Mouse (Mus musculus): ENCODE measurements at regions not wholly inside any gene's neighbourhood (a gene's known extent, or its start where the extent isn't known, plus 50 kb on each side); places are given as distances from the start of the nearest gene placed in this dataset.
"Not testable (repeated sequence)": the region's sequence is repeated elsewhere in the genome, so short reads cannot be mapped to it uniquely, and the experiment has no call there.

GRCm38 (mm10) chr3:50634457-50635075, 191.2 kb upstream of the Slc7a11 start:
- Histone ChIP-seq H3K9me3 (ENCODE audit: low read length) (no peaks in the 10 kb centered on the region), H3K4me3 (replicated peaks; ENCODE audit: low read length) (no peak overlapping the region), H3K27me3 (ENCODE audit: insufficient read depth, low read length) (no peaks in the 10 kb centered on the region), H3K36me3 (ENCODE audit: insufficient read depth, low read length) (no peaks in the 10 kb centered on the region), H3K4me1 (replicated peaks; ENCODE audit: low read depth, low read length) (no peaks in the 10 kb centered on the region)
- TF ChIP-seq CTCF (conservative IDR thresholded peaks at IDR 0.05; ENCODE audit: low read length) (no peak), POU5F1 (IDR thresholded peaks at IDR 0.05; ENCODE audit: borderline replicate concordance, low read length) (no peak), NANOG (IDR thresholded peaks at IDR 0.05; ENCODE audit: borderline replicate concordance, low read length) (no peak)

DNA sequence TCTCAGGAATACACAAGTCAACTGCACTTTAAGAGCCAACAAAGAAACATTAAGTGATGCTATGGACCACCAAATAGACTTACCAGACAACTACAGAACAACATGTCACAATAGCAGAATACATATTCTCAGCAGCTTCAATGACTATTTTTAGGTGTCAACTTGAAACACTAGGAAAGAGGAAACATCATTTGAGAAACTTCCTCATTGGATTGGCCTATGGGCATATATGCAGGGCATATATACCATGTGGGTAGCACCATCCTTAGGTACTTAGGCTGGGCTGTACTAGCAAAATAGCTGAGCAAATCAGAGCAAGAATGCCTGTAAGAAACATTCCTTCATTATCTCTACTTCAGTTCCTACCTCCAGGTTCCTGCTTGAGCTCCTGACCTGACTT, 187.9 kb upstream of the Slc7a11 start:
- H3K9me3 ChIP-seq (ENCODE audit: low read length): no peaks in the 10 kb centered on the region
- H3K4me3 ChIP-seq (replicated peaks; ENCODE audit: low read length): no peak overlapping the region
- no peaks in the 10 kb centered on the region for H3K36me3 ChIP-seq (ENCODE audit: insufficient read depth, low read length)
- no peak for TF ChIP-seq NANOG (IDR thresholded peaks at IDR 0.05; ENCODE audit: borderline replicate concordance, low read length)
- no peak for TF ChIP-seq CTCF (conservative IDR thresholded peaks at IDR 0.05; ENCODE audit: low read length)
- TF ChIP-seq POU5F1 (IDR thresholded peaks at IDR 0.05; ENCODE audit: borderline replicate concordance, low read length): no peak
- no peaks in the 10 kb centered on the region for H3K4me1 ChIP-seq (replicated peaks; ENCODE audit: low read depth, low read length)
- H3K27me3 ChIP-seq (ENCODE audit: insufficient read depth, low read length): no peaks in the 10 kb centered on the region

DNA sequence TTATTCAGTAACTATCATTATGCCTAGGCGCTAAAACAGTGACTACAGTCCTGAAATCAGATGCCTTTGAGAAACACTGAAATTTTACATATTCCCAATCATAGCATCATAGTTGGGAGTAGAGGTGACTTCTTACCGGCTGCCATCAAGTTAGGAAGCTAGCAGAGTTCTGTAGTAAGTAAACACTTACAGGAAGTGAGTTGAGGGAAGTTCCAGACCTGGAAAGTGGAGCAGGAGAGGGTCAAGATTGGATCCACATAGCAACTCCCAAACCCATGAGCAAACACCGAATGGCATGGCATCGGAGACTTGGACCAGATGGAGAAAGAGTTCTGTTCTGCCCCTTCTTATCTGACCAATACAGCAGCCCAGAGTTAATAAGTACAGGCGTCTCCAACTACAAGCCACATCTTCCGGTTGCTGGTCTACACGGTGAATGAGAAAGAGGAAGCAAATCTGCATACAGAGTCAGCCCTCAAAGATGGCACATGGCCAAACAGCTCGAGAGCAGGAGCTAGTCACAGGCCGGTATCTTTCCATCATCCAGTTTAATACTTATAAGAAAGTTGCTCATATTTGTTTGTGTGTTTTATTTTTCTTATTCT, 184.8 kb upstream of the Slc7a11 start:
- TF ChIP-seq NANOG (IDR thresholded peaks at IDR 0.05; ENCODE audit: borderline replicate concordance, low read length) (no peak), POU5F1 (IDR thresholded peaks at IDR 0.05; ENCODE audit: borderline replicate concordance, low read length) (no peak), CTCF (conservative IDR thresholded peaks at IDR 0.05; ENCODE audit: low read length) (no peak)
- H3K4me1 ChIP-seq (replicated peaks; ENCODE audit: low read depth, low read length): no peaks in the 10 kb centered on the region; the same call in 1 of the 2 replicates
- H3K27me3 ChIP-seq (ENCODE audit: insufficient read depth, low read length): no peaks in the 10 kb centered on the region
- H3K36me3 ChIP-seq (ENCODE audit: insufficient read depth, low read length): no peaks in the 10 kb centered on the region
- no peaks in the 10 kb centered on the region for H3K9me3 ChIP-seq (ENCODE audit: low read length)
- H3K4me3 ChIP-seq (replicated peaks; ENCODE audit: low read length): no peak overlapping the region

GRCm38 (mm10) chr3:50621176-50621575, 177.8 kb upstream of the Slc7a11 start:
- not testable (repeated sequence) for H3K27me3 ChIP-seq (ENCODE audit: insufficient read depth, low read length); H3K36me3 ChIP-seq (ENCODE audit: insufficient read depth, low read length); H3K4me1 ChIP-seq (replicated peaks; ENCODE audit: low read depth, low read length); H3K9me3 ChIP-seq (ENCODE audit: low read length); H3K4me3 ChIP-seq (replicated peaks; ENCODE audit: low read length)

GRCm38 (mm10) chr3:50619061-50619460, 175.6 kb upstream of the Slc7a11 start:
- Histone ChIP-seq H3K36me3 (ENCODE audit: insufficient read depth, low read length) (no peaks in the 10 kb centered on the region), H3K27me3 (ENCODE audit: insufficient read depth, low read length) (no peaks in the 10 kb centered on the region), H3K4me3 (replicated peaks; ENCODE audit: low read length) (no peak overlapping the region), H3K4me1 (replicated peaks; ENCODE audit: low read depth, low read length) (no peaks in the 10 kb centered on the region), H3K9me3 (ENCODE audit: low read length) (no peaks in the 10 kb centered on the region)
- TF ChIP-seq NANOG (IDR thresholded peaks at IDR 0.05; ENCODE audit: borderline replicate concordance, low read length) (no peak), POU5F1 (IDR thresholded peaks at IDR 0.05; ENCODE audit: borderline replicate concordance, low read length) (no peak), CTCF (conservative IDR thresholded peaks at IDR 0.05; ENCODE audit: low read length) (no peak)

GRCm38 (mm10) chr3:50615384-50616285, 172.2 kb upstream of the Slc7a11 start:
- H3K36me3 ChIP-seq (ENCODE audit: insufficient read depth, low read length): no peaks in the 10 kb centered on the region
- no peak overlapping the region for H3K4me3 ChIP-seq (replicated peaks; ENCODE audit: low read length)
- H3K9me3 ChIP-seq (ENCODE audit: low read length): no peaks in the 10 kb centered on the region
- TF ChIP-seq CTCF (conservative IDR thresholded peaks at IDR 0.05; ENCODE audit: low read length): no peak
- TF ChIP-seq POU5F1 (IDR thresholded peaks at IDR 0.05; ENCODE audit: borderline replicate concordance, low read length): no peak
- TF ChIP-seq NANOG (IDR thresholded peaks at IDR 0.05; ENCODE audit: borderline replicate concordance, low read length): no peak
- H3K4me1 ChIP-seq (replicated peaks; ENCODE audit: low read depth, low read length): no peaks in the 10 kb centered on the region
- H3K27me3 ChIP-seq (ENCODE audit: insufficient read depth, low read length): no peaks in the 10 kb centered on the region

GRCm38 (mm10) chr3:50613011-50613410, 169.6 kb upstream of the Slc7a11 start:
- no peaks in the 10 kb centered on the region for H3K36me3 ChIP-seq (ENCODE audit: insufficient read depth, low read length)
- no peak overlapping the region for H3K4me3 ChIP-seq (replicated peaks; ENCODE audit: low read length)
- H3K27me3 ChIP-seq (ENCODE audit: insufficient read depth, low read length): no peaks in the 10 kb centered on the region
- H3K9me3 ChIP-seq (ENCODE audit: low read length): no peaks in the 10 kb centered on the region
- TF ChIP-seq POU5F1 (IDR thresholded peaks at IDR 0.05; ENCODE audit: borderline replicate concordance, low read length): no peak
- H3K4me1 ChIP-seq (replicated peaks; ENCODE audit: low read depth, low read length): no peaks in the 10 kb centered on the region

GRCm38 (mm10) chr3:50609341-50610012, 166.1 kb upstream of the Slc7a11 start:
- Histone ChIP-seq H3K9me3 (ENCODE audit: low read length) (no peaks in the 10 kb centered on the region), H3K27me3 (ENCODE audit: insufficient read depth, low read length) (no peaks in the 10 kb centered on the region), H3K36me3 (ENCODE audit: insufficient read depth, low read length) (no peaks in the 10 kb centered on the region), H3K4me1 (replicated peaks; ENCODE audit: low read depth, low read length) (no peaks in the 10 kb centered on the region), H3K4me3 (replicated peaks; ENCODE audit: low read length) (no peak overlapping the region)
- TF ChIP-seq POU5F1 (IDR thresholded peaks at IDR 0.05; ENCODE audit: borderline replicate concordance, low read length) (no peak), CTCF (conservative IDR thresholded peaks at IDR 0.05; ENCODE audit: low read length) (no peak), NANOG (IDR thresholded peaks at IDR 0.05; ENCODE audit: borderline replicate concordance, low read length) (no peak)

All from E14TG2a.4 (cell line).